Mouse (Mus musculus): ENCODE data around the gene Myo10. TPM values are rescaled to one million over a fixed set of nuclear protein-coding genes. Genes with fewer than 3 reads are reported as not detected.

Gene Myo10
- 3.3 TPM for polyA plus RNA-seq (2017; shearing (Covaris generic))

GRCm38 (mm10) chr15:25622200-25622866, at the start of gene Myo10:
Myo10 (plus strand) TSS chr15:25622525.

DNA sequence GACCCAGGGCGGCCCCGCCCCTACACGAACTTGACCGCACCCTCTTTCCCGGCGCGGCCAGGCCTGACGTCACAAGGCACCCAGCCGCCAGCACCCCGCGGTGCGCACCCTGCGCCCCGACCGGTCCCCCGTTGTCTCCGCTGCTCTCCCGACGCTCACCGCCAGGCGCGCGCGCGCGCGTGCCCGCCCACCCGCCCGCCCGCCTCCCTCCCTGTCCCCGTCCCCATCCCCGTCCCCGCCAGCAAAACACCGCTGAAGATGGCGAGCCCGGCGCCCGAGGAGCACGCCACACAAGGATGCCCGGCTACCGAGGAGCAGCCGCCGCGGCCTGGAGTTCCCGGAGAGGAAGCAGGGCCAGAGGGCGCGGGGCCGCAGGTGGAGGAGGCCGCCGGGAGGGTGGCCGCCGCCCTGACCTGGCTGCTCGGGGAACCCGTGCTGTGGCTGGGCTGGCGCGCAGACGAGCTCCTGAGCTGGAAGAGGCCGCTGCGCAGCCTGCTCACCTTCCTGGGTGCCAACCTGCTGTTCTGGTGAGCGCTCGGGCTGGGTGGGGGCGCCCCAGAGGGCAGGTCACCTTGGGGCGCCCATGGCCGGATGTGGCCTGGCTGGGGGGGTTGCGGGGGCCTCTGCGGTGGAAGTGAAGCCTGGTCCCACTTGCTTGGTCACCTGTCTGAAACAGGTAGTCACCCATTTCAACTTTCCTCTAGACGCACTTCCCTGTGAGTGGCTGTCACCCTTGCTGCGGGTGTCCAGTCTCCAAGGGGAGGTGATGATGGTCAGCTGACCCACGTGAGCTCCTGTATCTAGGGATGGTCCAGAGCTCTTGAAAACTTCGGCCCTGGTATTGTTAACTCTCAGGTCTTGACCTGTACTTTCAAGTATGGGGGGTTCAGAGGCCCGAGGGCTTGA, 221.0 kb downstream of the Myo10 start, which contains the start of gene Retreg1:
Retreg1 (plus strand) TSS at position 95 of the 906 bp plus-strand sequence.

Other genes starting within 250 kb of the Myo10 start
- gene Basp1, start 208.8 kb upstream of the Myo10 start, polyA plus RNA-seq (2017; shearing (Covaris generic)): 3.8 TPM
- 66.2 TPM for gene Retreg1, start 220.7 kb downstream of the Myo10 start, polyA plus RNA-seq (2017; shearing (Covaris generic))